Mouse (Mus musculus) liver, embryonic 12.5 days (tissue): ENCODE measurements around the gene Gstm6. TPM values are rescaled to one million over a fixed set of nuclear protein-coding genes. Genes with fewer than 3 reads are reported as not detected.

ENCODE experiments used
- ATAC-seq: fragments of 200-750 bp; cut with Nextera tagmentation; 2 replicates; pipeline ENCODE4 v1.8.0; 2017; ENCODE audit warnings: moderate number of reproducible peaks, mild to moderate bottlenecking, moderate library complexity
- H3K27ac ChIP-seq: fragments of 300-500 bp; sonication (generic); 2 replicates; pipeline ENCODE4 v1.5.1; 2016; ENCODE audit warnings: mild to moderate bottlenecking
- H3K27me3 ChIP-seq: fragments of 300-500 bp; sonication (generic); replicated peaks from 2 replicates; pipeline ENCODE4 v1.6.1; 2016; ENCODE audit warnings: mild to moderate bottlenecking, moderate library complexity
- H3K36me3 ChIP-seq: fragments of 300-500 bp; sonication (generic); 2 replicates; pipeline ENCODE4 v1.6.1; 2016; ENCODE audit warnings: mild to moderate bottlenecking, moderate library complexity
- H3K4me1 ChIP-seq: fragments of 300-500 bp; sonication (generic); 2 replicates; pipeline ENCODE4 v1.6.1; 2016
- H3K4me2 ChIP-seq: fragments of 300-500 bp; sonication (generic); 2 replicates; pipeline ENCODE4 v1.6.1; 2016; ENCODE audit warnings: mild to moderate bottlenecking, moderate library complexity
- H3K4me3 ChIP-seq: fragments of 300-500 bp; sonication (generic); 2 replicates; pipeline ENCODE4 v1.5.1; 2016; ENCODE audit warnings: mild to moderate bottlenecking, moderate library complexity
- H3K9ac ChIP-seq: fragments of 300-500 bp; sonication (generic); 2 replicates; pipeline ENCODE4 v1.6.1; 2016; ENCODE audit warnings: mild to moderate bottlenecking, moderate library complexity
- H3K9me3 ChIP-seq: fragments of 300-500 bp; sonication (generic); replicated peaks from 2 replicates; pipeline ENCODE4 v1.6.1; 2016; ENCODE audit warnings: mild to moderate bottlenecking, moderate library complexity
- WGBS: fragments of 180-500 bp; shearing (Covaris S2); methylation state at CpG from one replicate; pipeline ENCODE4 v1.1.7; 2016; ENCODE audit not compliant: insufficient replicate concordance; 5-methylcytosine and 5-hydroxymethylcytosine counted together
- polyA plus RNA-seq: library from polyadenylated mRNA; unstranded; fragments of >200 nt; fragmentation: Nextera tagmentation; extraction: Ambion mirVana; gene quantifications from 2 replicates; pipeline ENCODE4 v1.2.1, GENCODE M21; 2016

Gstm6 gene
- polyA plus RNA-seq, 1 experiment from 2014 or later: 7.1 TPM

- peaks cover 7% of the 10 kb centered on the region; the same call in 1 of the 2 replicates for H3K4me1 ChIP-seq
- no peak for ATAC-seq
- H3K9ac ChIP-seq: no peak overlapping the region
- H3K9me3 ChIP-seq: no peaks in the 10 kb centered on the region
- no peaks in the 10 kb centered on the region for H3K36me3 ChIP-seq
- WGBS: 51% methylated on average over 4 of the region's 4 CpGs
- H3K4me3 ChIP-seq: no peak overlapping the region
- H3K27ac ChIP-seq: no peak overlapping the region
- H3K27me3 ChIP-seq: no peaks in the 10 kb centered on the region
- no peak overlapping the region for H3K4me2 ChIP-seq
These were observed 3.7 kb downstream of the Gstm6 start for GRCm38 (mm10) chr3:107939830-107940229.

DNA sequence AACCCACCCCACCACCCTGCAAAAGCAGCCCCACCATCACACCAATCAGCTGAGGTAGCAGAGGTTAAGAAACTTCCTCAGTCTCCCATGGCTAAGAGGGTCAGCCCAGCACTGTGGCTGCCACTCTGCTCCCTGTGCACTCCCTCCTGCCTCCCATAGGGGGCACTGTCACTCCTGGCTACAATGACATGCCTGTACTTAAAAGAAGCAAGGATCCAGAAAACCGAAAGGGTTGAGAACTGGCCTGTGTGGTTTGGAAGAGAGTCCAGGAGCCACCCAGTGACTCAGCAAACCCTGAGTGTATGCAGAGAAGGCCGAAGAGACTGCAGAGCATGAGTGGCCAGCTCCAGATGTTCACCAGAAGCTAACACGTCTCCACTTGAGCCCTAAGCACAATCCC lies 4.1 kb downstream of the Gstm6 start:
- H3K4me3 ChIP-seq: no peak overlapping the region
- H3K4me1 ChIP-seq: peaks cover 7% of the 10 kb centered on the region; the same call in 1 of the 2 replicates
- no peaks in the 10 kb centered on the region for H3K27me3 ChIP-seq
- WGBS: 24% methylated on average over 3 of the region's 3 CpGs
- no peak overlapping the region for H3K9ac ChIP-seq
- H3K4me2 ChIP-seq: no peak overlapping the region
- no peak overlapping the region for H3K27ac ChIP-seq
- ATAC-seq: 0 out of 2 replicates have a peak, but pooled peaks have one; percentile 24
- no peaks in the 10 kb centered on the region for H3K36me3 ChIP-seq
- H3K9me3 ChIP-seq: no peaks in the 10 kb centered on the region

- no peaks in the 10 kb centered on the region; the same call in 1 of the 2 replicates for H3K27me3 ChIP-seq
- no peak overlapping the region for H3K4me3 ChIP-seq
- no peak for ATAC-seq
- H3K27ac ChIP-seq: no peak overlapping the region
- H3K4me1 ChIP-seq: peaks cover 13% of the 10 kb centered on the region
- WGBS: 17% methylated on average over 3 of the region's 3 CpGs
- no peaks in the 10 kb centered on the region for H3K9me3 ChIP-seq
- H3K4me2 ChIP-seq: no peak overlapping the region
- no peak overlapping the region for H3K9ac ChIP-seq
- H3K36me3 ChIP-seq: no peaks in the 10 kb centered on the region
These were observed 7.7 kb downstream of the Gstm6 start for GRCm38 (mm10) chr3:107935888-107936287.

DNA sequence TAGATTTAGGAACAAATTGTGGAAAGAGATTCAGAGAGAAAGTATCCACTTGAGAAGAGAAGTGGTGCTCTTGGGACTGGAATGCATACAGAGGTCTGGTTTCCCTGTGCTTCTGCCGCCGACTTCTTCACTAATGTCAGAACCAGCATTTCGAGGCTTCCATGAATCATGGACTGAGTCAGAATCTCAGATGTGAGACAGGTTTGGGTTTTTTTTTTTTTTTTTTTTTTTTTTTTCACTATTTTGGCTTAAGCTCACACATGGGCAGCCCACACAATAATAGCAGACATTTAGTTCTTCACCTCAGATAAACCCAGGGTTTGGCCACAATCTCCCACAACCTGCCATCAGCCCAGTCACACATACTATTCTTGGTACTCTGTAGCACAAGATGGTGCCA lies 8.3 kb downstream of the Gstm6 start:
- Histone ChIP-seq H3K4me2 (no peak overlapping the region), H3K27ac (no peak overlapping the region), H3K9ac (no peak overlapping the region), H3K9me3 (no peaks in the 10 kb centered on the region), H3K36me3 (no peaks in the 10 kb centered on the region), H3K4me1 (peaks cover 13% of the 10 kb centered on the region), H3K4me3 (no peak overlapping the region), H3K27me3 (no peaks in the 10 kb centered on the region; the same call in 1 of the 2 replicates)
- 71% methylated on average over 3 of the region's 3 CpGs for WGBS
- no peak for ATAC-seq

DNA sequence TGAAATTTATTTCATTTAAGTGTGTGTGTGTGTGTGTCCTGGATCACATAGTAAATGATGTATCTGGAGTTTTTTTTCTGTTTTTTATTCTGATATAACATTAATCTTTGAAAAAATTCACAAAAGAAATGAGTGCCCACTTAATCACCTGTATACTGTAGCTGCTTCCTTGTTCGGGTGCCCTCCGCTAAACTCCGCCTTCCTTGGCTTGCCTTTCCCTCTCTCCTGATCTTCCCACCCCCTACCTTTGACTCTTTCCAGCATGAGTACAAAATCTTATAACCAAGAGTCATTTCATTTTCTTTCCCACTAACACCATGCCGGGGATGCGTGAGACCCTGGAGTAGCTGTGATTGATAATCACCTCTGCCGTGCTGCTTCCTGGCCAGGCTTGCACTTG lies 11.4 kb downstream of the Gstm6 start:
- ATAC-seq: no peak
- WGBS: 75% methylated on average over 6 of the region's 6 CpGs
- Histone ChIP-seq H3K4me2 (no peak overlapping the region), H3K36me3 (no peaks in the 10 kb centered on the region), H3K27ac (no peak overlapping the region), H3K27me3 (no peaks in the 10 kb centered on the region; the same call in 1 of the 2 replicates), H3K4me3 (no peak overlapping the region), H3K9me3 (no peaks in the 10 kb centered on the region), H3K4me1 (peaks cover 6% of the 10 kb centered on the region), H3K9ac (no peak overlapping the region)

GRCm38 (mm10) chr3:107931670-107932069 lies 11.9 kb downstream of the Gstm6 start, which contains the start of gene Gstm7:
Gene Gstm7, minus strand, starts transcription at chr3:107931817.
- Histone ChIP-seq H3K9ac (peak within 1 kb of the TSS; percentile 17; the same call in 1 of the 2 replicates), H3K27me3 (no peaks in the 10 kb centered on the region; the same call in 1 of the 2 replicates), H3K36me3 (no peaks in the 10 kb centered on the region), H3K27ac (no peak within 1 kb of the TSS), H3K4me1 (peaks cover 6% of the 10 kb centered on the region), H3K4me3 (peak within 1 kb of the TSS; percentile 36), H3K9me3 (no peaks in the 10 kb centered on the region), H3K4me2 (peak within 1 kb of the TSS; percentile 62)
- peak; percentile 84 for ATAC-seq
- 12% methylated on average over 10 of the region's 10 CpGs for WGBS

GRCm38 (mm10) chr3:107931134-107931533 lies 12.4 kb downstream of the Gstm6 start:
- no peak overlapping the region for H3K27ac ChIP-seq

GRCm38 (mm10) chr3:107929731-107930130 lies 13.8 kb downstream of the Gstm6 start:
- no peak overlapping the region for H3K27ac ChIP-seq
- H3K9me3 ChIP-seq: no peaks in the 10 kb centered on the region
- 65% methylated on average over 4 of the region's 4 CpGs for WGBS
- H3K36me3 ChIP-seq: no peaks in the 10 kb centered on the region
- no peaks in the 10 kb centered on the region; the same call in 1 of the 2 replicates for H3K27me3 ChIP-seq
- H3K4me3 ChIP-seq: no peak overlapping the region
- H3K9ac ChIP-seq: no peak overlapping the region
- no peak overlapping the region for H3K4me2 ChIP-seq
- ATAC-seq: no peak
- H3K4me1 ChIP-seq: peaks cover 6% of the 10 kb centered on the region

More at GRCm38 (mm10) chr3:107931134-107931533, 12.4 kb downstream of the Gstm6 start:
- Histone ChIP-seq H3K9ac (peak overlapping the region; percentile 17; the same call in 1 of the 2 replicates), H3K4me2 (peak overlapping the region; percentile 62), H3K9me3 (no peaks in the 10 kb centered on the region), H3K4me3 (peak overlapping the region; percentile 36), H3K36me3 (no peaks in the 10 kb centered on the region), H3K27me3 (no peaks in the 10 kb centered on the region; the same call in 1 of the 2 replicates), H3K4me1 (peaks cover 6% of the 10 kb centered on the region)
- ATAC-seq: 0 out of 2 replicates have a peak, but pooled peaks have one; percentile 2
- 60% methylated on average over 2 of the region's 2 CpGs for WGBS

DNA sequence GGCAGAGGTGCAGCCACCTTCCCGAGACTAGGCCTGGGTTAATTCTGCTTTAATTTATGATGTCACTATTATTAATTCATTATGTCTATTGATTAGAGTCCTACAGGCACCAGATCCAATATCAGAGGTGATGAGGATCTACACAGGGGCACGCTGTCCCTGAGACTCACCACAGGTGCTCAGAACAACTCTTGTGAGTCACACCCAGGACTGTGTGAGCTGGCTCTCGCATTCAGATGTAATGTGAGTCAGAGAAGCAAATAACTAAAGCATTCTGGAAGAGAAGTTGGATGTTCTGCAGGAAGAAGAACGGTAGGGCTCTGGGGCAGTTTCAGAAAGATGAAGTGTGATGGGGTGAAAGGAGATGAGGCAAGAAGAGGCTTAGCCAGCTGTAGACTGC lies 14.3 kb downstream of the Gstm6 start:
- H3K4me3 ChIP-seq: no peak overlapping the region
- no peaks in the 10 kb centered on the region; the same call in 1 of the 2 replicates for H3K27me3 ChIP-seq
- no peaks in the 10 kb centered on the region for H3K9me3 ChIP-seq
- peaks cover 6% of the 10 kb centered on the region for H3K4me1 ChIP-seq
- no peak overlapping the region for H3K27ac ChIP-seq
- no peak overlapping the region for H3K9ac ChIP-seq
- no peak overlapping the region for H3K4me2 ChIP-seq
- 72% methylated on average over 4 of the region's 4 CpGs for WGBS
- ATAC-seq: no peak
- no peaks in the 10 kb centered on the region for H3K36me3 ChIP-seq

GRCm38 (mm10) chr3:107928691-107929090 lies 14.9 kb downstream of the Gstm6 start:
- Histone ChIP-seq H3K9ac (no peak overlapping the region), H3K36me3 (no peaks in the 10 kb centered on the region), H3K4me1 (peaks cover 6% of the 10 kb centered on the region), H3K4me3 (no peak overlapping the region), H3K27ac (no peak overlapping the region), H3K9me3 (no peaks in the 10 kb centered on the region), H3K27me3 (no peaks in the 10 kb centered on the region; the same call in 1 of the 2 replicates), H3K4me2 (no peak overlapping the region)
- no peak for ATAC-seq
- 79% methylated on average over 11 of the region's 11 CpGs for WGBS

DNA sequence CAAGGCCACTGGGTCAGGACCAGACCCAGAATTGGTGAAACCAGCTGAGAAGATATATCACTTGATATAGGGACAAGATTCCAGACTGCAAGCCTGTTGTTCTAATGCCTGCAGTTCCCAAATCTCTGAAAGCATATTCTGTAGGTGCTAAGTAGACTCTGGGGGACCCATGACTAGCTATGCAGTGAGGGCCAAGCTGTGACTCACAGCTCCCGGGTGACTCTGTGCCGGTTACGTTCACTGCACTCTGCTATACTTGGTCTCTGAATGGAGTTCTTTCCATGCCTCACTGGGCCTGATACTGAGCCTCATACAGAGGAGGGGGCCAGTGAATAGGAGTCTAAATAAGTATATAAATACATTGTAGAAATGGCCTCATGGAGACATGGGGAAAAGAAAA lies 15.7 kb downstream of the Gstm6 start:
- peaks cover 6% of the 10 kb centered on the region for H3K4me1 ChIP-seq
- H3K27ac ChIP-seq: no peak overlapping the region
- ATAC-seq: no peak
- H3K36me3 ChIP-seq: no peaks in the 10 kb centered on the region
- H3K4me3 ChIP-seq: no peak overlapping the region
- H3K9me3 ChIP-seq: no peaks in the 10 kb centered on the region
- no peaks in the 10 kb centered on the region for H3K27me3 ChIP-seq
- WGBS: 71% methylated on average over 3 of the region's 3 CpGs
- H3K9ac ChIP-seq: no peak overlapping the region
- no peak overlapping the region for H3K4me2 ChIP-seq

DNA sequence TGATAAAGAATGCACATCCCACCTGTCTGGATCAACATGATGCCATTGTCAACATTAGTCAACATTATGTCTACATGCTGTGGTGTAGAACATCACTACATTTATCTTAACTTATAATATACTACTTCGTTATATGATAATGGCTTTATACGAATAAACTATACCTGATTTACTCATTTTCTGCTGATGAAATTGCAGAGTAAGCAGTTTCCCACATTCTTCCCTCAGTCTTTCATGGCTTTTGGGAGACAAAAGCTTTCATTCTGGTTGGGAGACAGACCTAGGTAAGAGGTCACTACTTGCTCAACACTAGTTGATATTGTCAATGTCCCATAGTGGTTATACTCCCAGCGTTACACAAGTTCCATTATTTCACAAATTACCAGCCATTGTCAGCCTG lies 18.2 kb downstream of the Gstm6 start:
- no peaks in the 10 kb centered on the region for H3K9me3 ChIP-seq
- H3K36me3 ChIP-seq: no peaks in the 10 kb centered on the region
- H3K27ac ChIP-seq: no peak overlapping the region
- no peak overlapping the region for H3K9ac ChIP-seq
- H3K27me3 ChIP-seq: no peaks in the 10 kb centered on the region
- no peak overlapping the region for H3K4me2 ChIP-seq
- no peak for ATAC-seq
- H3K4me3 ChIP-seq: no peak overlapping the region
- WGBS: 84% methylated on average over 3 of the region's 3 CpGs
- H3K4me1 ChIP-seq: no peaks in the 10 kb centered on the region

DNA sequence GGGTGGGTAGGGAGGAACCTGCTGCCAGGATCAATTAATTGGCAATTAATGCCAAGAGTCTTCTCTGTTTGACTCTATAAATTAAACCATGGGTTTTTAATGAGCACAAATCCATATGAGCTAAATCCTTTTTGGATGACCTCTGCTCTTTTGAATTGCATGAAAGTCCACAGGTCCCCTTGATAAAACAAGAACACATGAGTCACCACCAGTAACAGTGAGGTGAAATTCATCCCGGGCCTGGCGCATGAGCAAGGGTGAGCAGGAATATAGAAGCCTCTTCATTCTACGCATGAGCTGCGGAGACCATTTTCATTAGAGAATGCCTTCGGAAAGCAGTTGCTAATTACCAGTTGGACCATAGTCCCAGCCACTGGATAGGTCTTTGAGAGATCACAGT lies 23.2 kb downstream of the Gstm6 start:
- Histone ChIP-seq H3K36me3 (no peaks in the 10 kb centered on the region), H3K27ac (no peak overlapping the region), H3K4me1 (no peaks in the 10 kb centered on the region), H3K4me3 (no peak overlapping the region), H3K27me3 (no peaks in the 10 kb centered on the region), H3K4me2 (no peak overlapping the region), H3K9ac (no peak overlapping the region), H3K9me3 (no peaks in the 10 kb centered on the region)
- no peak for ATAC-seq
- WGBS: 80% methylated on average over 5 of the region's 5 CpGs
